Mouse (Mus musculus): ENCODE measurements around the gene Herc1.

GRCm38 (mm10) chr9:66510351-66510841, 160.1 kb downstream of the Herc1 start:
- TF ChIP-seq POLR2A (IDR thresholded peaks at IDR 0.05; ENCODE audit: insufficient read length, low read depth) (no peak), MYOG (IDR thresholded peaks at IDR 0.05; ENCODE audit: control insufficient read depth in 1 of 3, insufficient read depth in 1 of 3, insufficient read length in 2 of 3, low read depth in 2 of 3) (no peak), E2F4 (IDR thresholded peaks at IDR 0.05; ENCODE audit: insufficient read depth) (no peak), USF1 (IDR thresholded peaks at IDR 0.05; ENCODE audit: low read depth) (no peak), MYOD1 (IDR thresholded peaks at IDR 0.05; ENCODE audit: control insufficient read depth in 1 of 3, insufficient read length in 2 of 3, low read depth in 2 of 3) (no peak), MAX (IDR thresholded peaks at IDR 0.05; ENCODE audit: low read depth) (no peak), TCF12 (IDR thresholded peaks at IDR 0.05; ENCODE audit: insufficient read depth, poor library complexity, severe bottlenecking) (no peak), CEBPB (IDR thresholded peaks at IDR 0.05; ENCODE audit: insufficient read depth, poor library complexity, severe bottlenecking) (no peak), POLR2AphosphoS2 (IDR thresholded peaks at IDR 0.05; ENCODE audit: insufficient read length, low read depth) (no peak), TCF3 (IDR thresholded peaks at IDR 0.05; ENCODE audit: insufficient read length, low read depth) (no peak)
